Mouse (Mus musculus) lung, embryonic 16.5 days (tissue): ENCODE results near the gene Ssbp1. TPM values are rescaled to one million over a fixed set of nuclear protein-coding genes. Genes with fewer than 3 reads are reported as not detected.

Experiments used
- ATAC-seq: fragments of 200-750 bp; cut with Nextera tagmentation; 2 replicates; pipeline ENCODE4 v1.8.0; 2017; ENCODE audit warnings: low read depth, mild to moderate bottlenecking, moderate library complexity
- H3K27ac ChIP-seq: fragments of 300-500 bp; sonication (generic); 2 replicates; pipeline ENCODE4 v1.5.1; 2014; ENCODE audit warnings: mild to moderate bottlenecking, control low read depth, low read length
- H3K27me3 ChIP-seq: fragments of 300-500 bp; sonication (generic); 2 replicates; pipeline ENCODE4 v1.6.1; 2014; ENCODE audit warnings: low read depth, low read length, mixed read lengths; ENCODE audit not compliant: control insufficient read depth, insufficient read depth
- H3K36me3 ChIP-seq: fragments of 300-500 bp; sonication (generic); 2 replicates; pipeline ENCODE4 v1.6.1; 2014; ENCODE audit warnings: low read length; ENCODE audit not compliant: control insufficient read depth, insufficient read depth
- H3K4me1 ChIP-seq: fragments of 300-500 bp; sonication (generic); replicated peaks from 2 replicates; pipeline ENCODE4 v1.6.1; 2014; ENCODE audit warnings: low read length, mixed read lengths; ENCODE audit not compliant: control insufficient read depth, insufficient read depth
- H3K4me2 ChIP-seq: fragments of 300-500 bp; sonication (generic); 2 replicates; pipeline ENCODE4 v1.6.1; 2014; ENCODE audit warnings: low read depth, low read length, control low read depth
- H3K4me3 ChIP-seq: fragments of 300-500 bp; sonication (generic); 2 replicates; pipeline ENCODE4 v1.5.1; 2014; ENCODE audit warnings: mild to moderate bottlenecking, low read length, control low read depth
- H3K9ac ChIP-seq: fragments of 300-500 bp; sonication (generic); 2 replicates; pipeline ENCODE4 v1.6.1; 2014; ENCODE audit warnings: low read length, control low read depth
- H3K9me3 ChIP-seq: fragments of 300-500 bp; sonication (generic); 2 replicates; pipeline ENCODE4 v1.6.1; 2016; ENCODE audit warnings: low read length; ENCODE audit not compliant: control insufficient read depth
- WGBS: fragments of 180-500 bp; shearing (Covaris S2); extraction: QIAGEN DNeasy Blood & Tissue Kit; methylation state at CpG from one replicate; pipeline ENCODE4 v1.1.7; 2014; 5-methylcytosine and 5-hydroxymethylcytosine counted together
- polyA plus RNA-seq: library from polyadenylated mRNA; unstranded; fragments of >200 nt; fragmentation: Nextera tagmentation; extraction: Ambion mirVana; gene quantifications from 2 replicates; pipeline ENCODE4 v1.2.1, GENCODE M21; 2015

Gene Ssbp1
- polyA plus RNA-seq, 1 experiment from 2014 or later, result 142 TPM

- H3K36me3 ChIP-seq, result no peaks in the 10 kb centered on the region
- no peak overlapping the region for H3K27ac ChIP-seq
- no peaks in the 10 kb centered on the region for H3K27me3 ChIP-seq
- no peak overlapping the region for H3K9ac ChIP-seq
- H3K9me3 ChIP-seq, result no peaks in the 10 kb centered on the region
- H3K4me3 ChIP-seq, result no peak overlapping the region
- no peak for ATAC-seq
- no peak overlapping the region for H3K4me2 ChIP-seq
- H3K4me1 ChIP-seq, result peaks cover 9% of the 10 kb centered on the region
These were observed 39.3 kb upstream of the Ssbp1 start for GRCm38 (mm10) chr6:40431812-40432211.

- WGBS, result 80% methylated on average over 17 of the region's 17 CpGs
- H3K27me3 ChIP-seq, result no peaks in the 10 kb centered on the region
- H3K9ac ChIP-seq, result no peak overlapping the region
- no peak overlapping the region for H3K4me3 ChIP-seq
- H3K9me3 ChIP-seq, result no peaks in the 10 kb centered on the region
- H3K4me2 ChIP-seq, result no peak overlapping the region
- H3K4me1 ChIP-seq, result peaks cover 9% of the 10 kb centered on the region
- no peak for ATAC-seq
- no peak overlapping the region for H3K27ac ChIP-seq
- H3K36me3 ChIP-seq, result no peaks in the 10 kb centered on the region
These were observed 38.5 kb upstream of the Ssbp1 start for GRCm38 (mm10) chr6:40432346-40433275.

GRCm38 (mm10) chr6:40434697-40435096, 36.5 kb upstream of the Ssbp1 start:
- peak overlapping the region; percentile 70 for H3K4me3 ChIP-seq
- 9% methylated on average over 7 of the region's 7 CpGs for WGBS
- no peak overlapping the region for H3K27ac ChIP-seq
- no peaks in the 10 kb centered on the region for H3K36me3 ChIP-seq
- H3K9ac ChIP-seq, result peak overlapping the region; percentile 89
- H3K4me2 ChIP-seq, result peak overlapping the region; percentile 91
- peaks cover 9% of the 10 kb centered on the region for H3K4me1 ChIP-seq
- ATAC-seq, result no peak
- no peaks in the 10 kb centered on the region for H3K9me3 ChIP-seq
- H3K27me3 ChIP-seq, result peaks cover 5% of the 10 kb centered on the region; the same call in 1 of the 2 replicates

- WGBS, result under 1% methylated on average over 57 of the region's 72 CpGs
- H3K9ac ChIP-seq, result peak overlapping the region; percentile 89
- no peaks in the 10 kb centered on the region for H3K36me3 ChIP-seq
- peak overlapping the region; percentile 91 for H3K4me2 ChIP-seq
- H3K27me3 ChIP-seq, result peaks cover 5% of the 10 kb centered on the region; the same call in 1 of the 2 replicates
- H3K4me1 ChIP-seq, result peaks cover 9% of the 10 kb centered on the region
- ATAC-seq, result peak; percentile 70
- H3K9me3 ChIP-seq, result no peaks in the 10 kb centered on the region
- peak overlapping the region; percentile 70 for H3K4me3 ChIP-seq
- peak overlapping the region; percentile 49; the same call in 1 of the 2 replicates for H3K27ac ChIP-seq
These were observed 35.8 kb upstream of the Ssbp1 start for GRCm38 (mm10) chr6:40435151-40436046.

GRCm38 (mm10) chr6:40436047-40436483, 35.1 kb upstream of the Ssbp1 start, which contains the start of gene E330009J07Rik:
Gene E330009J07Rik, minus strand, starts transcription at chr6:40436135.
- Histone ChIP-seq H3K36me3 (no peaks in the 10 kb centered on the region), H3K4me2 (peak within 1 kb of the TSS; percentile 91), H3K9me3 (no peaks in the 10 kb centered on the region), H3K27me3 (peaks cover 5% of the 10 kb centered on the region; the same call in 1 of the 2 replicates), H3K4me3 (peak within 1 kb of the TSS; percentile 70), H3K4me1 (peaks cover 8% of the 10 kb centered on the region), H3K9ac (peak within 1 kb of the TSS; percentile 89), H3K27ac (peak within 1 kb of the TSS; percentile 49; the same call in 1 of the 2 replicates)
- ATAC-seq, result peak; percentile 95
- under 1% methylated on average over 37 of the region's 38 CpGs for WGBS

GRCm38 (mm10) chr6:40438936-40439335, 32.2 kb upstream of the Ssbp1 start, which contains the start of gene Wee2:
Gene Wee2, plus strand, starts transcription at chr6:40439088.
- Histone ChIP-seq H3K4me2 (no peak within 1 kb of the TSS; the same call in 1 of the 2 replicates), H3K27me3 (peaks cover 8% of the 10 kb centered on the region; the same call in 1 of the 2 replicates), H3K36me3 (no peaks in the 10 kb centered on the region), H3K4me3 (no peak within 1 kb of the TSS), H3K4me1 (peaks cover 6% of the 10 kb centered on the region), H3K9me3 (no peaks in the 10 kb centered on the region), H3K9ac (no peak within 1 kb of the TSS), H3K27ac (no peak within 1 kb of the TSS)
- ATAC-seq, result no peak
- WGBS, result 53% methylated on average over 5 of the region's 5 CpGs

GRCm38 (mm10) chr6:40439731-40440130, 31.4 kb upstream of the Ssbp1 start:
- no peak for ATAC-seq
- H3K27me3 ChIP-seq, result peaks cover 8% of the 10 kb centered on the region; the same call in 1 of the 2 replicates
- H3K4me2 ChIP-seq, result no peak overlapping the region; the same call in 1 of the 2 replicates
- H3K27ac ChIP-seq, result no peak overlapping the region
- H3K4me3 ChIP-seq, result no peak overlapping the region
- no peak overlapping the region for H3K9ac ChIP-seq
- H3K36me3 ChIP-seq, result no peaks in the 10 kb centered on the region
- H3K9me3 ChIP-seq, result no peaks in the 10 kb centered on the region
- 42% methylated on average over 12 of the region's 12 CpGs for WGBS
- peaks cover 3% of the 10 kb centered on the region for H3K4me1 ChIP-seq

GRCm38 (mm10) chr6:40441276-40441675, 29.9 kb upstream of the Ssbp1 start:
- Histone ChIP-seq H3K27ac (no peak overlapping the region), H3K4me1 (no peaks in the 10 kb centered on the region; the same call in 1 of the 2 replicates), H3K9me3 (no peaks in the 10 kb centered on the region), H3K27me3 (peaks cover 8% of the 10 kb centered on the region; the same call in 1 of the 2 replicates), H3K4me3 (no peak overlapping the region), H3K4me2 (no peak overlapping the region), H3K36me3 (no peaks in the 10 kb centered on the region), H3K9ac (no peak overlapping the region)
- WGBS, result 64% methylated on average over 3 of the region's 3 CpGs
- ATAC-seq, result no peak
